Mouse (Mus musculus): ENCODE measurements around the gene Tns3.

- no peak for TF ChIP-seq CTCF (IDR thresholded peaks at IDR 0.05; ENCODE audit: insufficient read depth, low read depth, low read length)
- TF ChIP-seq POLR2A (IDR thresholded peaks at IDR 0.05; ENCODE audit: insufficient read depth, low read depth, low read length), result no peak
Measured at GRCm38 (mm10) chr11:8675701-8676474, 11.6 kb upstream of the Tns3 start.
